ENCODE assay signal across 12 mouse cellular contexts in the genomic region with DNA sequence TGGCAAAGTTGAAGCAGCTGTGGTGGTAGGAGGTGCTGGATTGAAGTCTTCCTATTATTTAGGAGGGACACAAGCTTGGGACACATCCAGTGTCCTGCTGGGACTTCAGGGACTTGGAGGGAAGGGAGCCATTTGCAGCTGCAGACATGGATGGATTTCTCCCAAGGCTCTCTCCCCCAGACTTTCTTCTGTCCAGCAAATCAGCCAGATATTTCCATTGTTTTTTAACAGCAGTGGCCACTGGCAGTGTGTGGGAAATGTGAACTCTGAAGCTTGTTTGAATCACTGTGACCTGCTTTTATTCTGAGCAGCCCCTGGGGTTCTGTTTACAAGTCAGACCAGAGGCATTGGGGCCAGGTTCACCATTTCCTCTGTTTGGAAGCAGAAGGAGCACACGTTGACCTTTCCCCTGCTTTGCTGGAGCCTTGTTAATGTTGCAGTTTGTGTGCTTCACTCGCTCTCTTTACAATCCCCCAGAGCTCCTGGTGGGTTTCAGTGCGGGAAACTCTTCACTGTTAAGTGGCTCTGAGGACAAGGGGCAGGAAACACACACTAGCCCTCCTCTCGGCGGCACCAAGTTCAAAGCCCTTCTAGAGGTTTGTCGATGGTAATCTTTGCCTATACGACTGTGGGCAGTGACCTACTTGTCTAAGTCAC.
A peak's percentile ranks its signal among the peaks of the same experiment; 100 is the strongest.
DNase-seq lines count a peak whose midpoint lies in the region; ATAC-seq lines count a peak whose summit lies in the region.
"Had no signal": no experiment of that assay in that cellular context is flagged by ENCODE, and none has a peak within 500 bp of the region (broad histone marks: within the 10 kb centered on the region; RNA-seq: fewer than 3 reads in every experiment).

No protein-coding gene starts in this region.

- peak; percentile 58 for DNase-seq in embryo, embryonic 10 days (ENCODE audit: low spot score)
- DNase-seq in embryo, embryonic 9.5 days (ENCODE audit: extremely low spot score), result no peak
- DNase-seq in ovary, postnatal 14 days (ENCODE audit: low spot score), result peak; percentile 11
- no peak for DNase-seq in ovary, adult 18-20 months (ENCODE audit: low spot score)
- peak; percentile 64 to 70 for DNase-seq in heart, adult 9 months (ENCODE audit: low spot score in 2 of 2)
- peak; percentile 27 for DNase-seq in retina, embryonic 14.5 days (ENCODE audit: low spot score)
- DNase-seq in spleen, postnatal 14 days (ENCODE audit: low spot score in 2 of 2), result no peak
- DNase-seq: adrenal gland, adult 8-10 months; cerebellum, adult 9-11 months had no signal

- no peak for ATAC-seq in erythroblast, adult 5-6 weeks (replicated peaks; ENCODE audit: low FRiP score, poor library complexity, severe bottlenecking)
- ATAC-seq: intestine, embryonic 15.5 days; midbrain, embryonic 13.5 days had no signal

Comparison
In these comparisons a context has a peak if more than half of its experiments do, and no peak if none do; other contexts are left out.
1. DNase-seq: peak in embryo, embryonic 10 days (single experiment), ovary, postnatal 14 days (single experiment), heart, adult 9 months (2 of 2) and retina, embryonic 14.5 days (single experiment); none in embryo, embryonic 9.5 days (single experiment), ovary, adult 18-20 months (single experiment) and spleen, postnatal 14 days (0 of 2).